Mouse (Mus musculus) urinary bladder, postnatal 10 days (tissue): Measurements from ENCODE around the gene Bicc1.
"Not testable (repeated sequence)": the region's sequence is repeated elsewhere in the genome, so short reads cannot be mapped to it uniquely, and the experiment has no call there.

ENCODE experiments used
- DNase-seq: peaks from one replicate; pipeline ENCODE4 v3.0.0; 2022; ENCODE audit warnings: low spot score

The Bicc1 gene

DNA sequence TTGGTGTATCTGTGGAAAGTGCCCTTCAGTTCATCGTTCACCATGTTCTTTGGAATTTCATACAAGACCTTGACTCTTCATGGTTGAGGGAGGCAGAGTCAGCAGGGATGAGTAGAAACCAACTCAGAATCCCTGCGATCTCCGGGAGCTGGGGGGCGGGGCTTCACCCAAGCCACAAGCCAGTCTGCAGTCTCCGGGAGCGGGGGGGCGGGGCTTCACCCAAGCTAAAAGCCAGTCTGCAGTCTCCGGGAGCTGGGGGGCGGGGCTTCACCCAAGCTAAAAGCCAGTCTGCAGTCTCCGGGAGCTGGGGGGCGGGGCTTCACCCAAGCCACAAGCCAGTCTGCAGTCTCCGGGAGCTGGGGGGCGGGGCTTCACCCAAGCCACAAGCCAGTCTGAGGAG is 213.4 kb downstream of the Bicc1 start:
- not testable (repeated sequence) for DNase-seq

DNA sequence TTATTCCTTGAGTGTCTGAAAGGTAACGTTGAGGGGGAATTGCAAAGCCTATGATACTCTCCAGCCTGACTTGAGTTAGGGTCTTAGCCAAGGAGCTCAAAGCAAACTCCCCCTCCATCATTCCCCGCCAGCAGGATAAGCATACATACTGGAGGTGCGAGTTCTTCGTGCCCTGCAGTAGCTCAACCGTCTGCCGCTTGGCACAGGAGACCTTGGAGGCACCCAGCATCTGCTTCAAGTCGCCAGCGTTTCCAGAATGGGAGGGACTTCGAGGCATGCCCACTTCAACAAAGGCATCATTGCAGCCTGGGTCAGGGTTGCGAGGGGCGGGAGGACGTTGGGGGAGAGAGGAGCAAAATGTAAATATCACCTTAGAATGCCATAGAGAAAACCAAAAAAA is 214.4 kb downstream of the Bicc1 start:
- DNase-seq, result no peak

DNA sequence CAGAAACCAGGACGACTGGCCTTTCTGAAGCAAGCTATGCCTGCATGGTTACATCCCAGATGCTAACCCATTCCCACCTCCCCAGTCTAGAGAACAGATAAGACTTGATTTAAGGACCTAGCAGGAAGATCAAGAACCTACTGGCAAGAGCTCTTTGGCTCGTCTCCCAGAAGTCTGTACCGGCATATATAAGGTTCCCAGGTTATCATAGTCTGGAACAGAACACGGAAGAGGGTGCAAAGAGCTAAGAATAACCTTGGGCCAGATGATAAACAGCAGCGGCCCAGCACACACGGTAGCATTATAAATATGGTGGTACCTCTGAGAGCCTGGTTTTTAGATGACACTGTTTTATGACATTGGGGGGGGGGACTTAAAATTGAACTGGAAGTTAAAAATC is 217.9 kb downstream of the Bicc1 start:
- no peak for DNase-seq

- no peak for DNase-seq
Observed at GRCm38 (mm10) chr10:70939751-70940150, 219.7 kb downstream of the Bicc1 start.

DNA sequence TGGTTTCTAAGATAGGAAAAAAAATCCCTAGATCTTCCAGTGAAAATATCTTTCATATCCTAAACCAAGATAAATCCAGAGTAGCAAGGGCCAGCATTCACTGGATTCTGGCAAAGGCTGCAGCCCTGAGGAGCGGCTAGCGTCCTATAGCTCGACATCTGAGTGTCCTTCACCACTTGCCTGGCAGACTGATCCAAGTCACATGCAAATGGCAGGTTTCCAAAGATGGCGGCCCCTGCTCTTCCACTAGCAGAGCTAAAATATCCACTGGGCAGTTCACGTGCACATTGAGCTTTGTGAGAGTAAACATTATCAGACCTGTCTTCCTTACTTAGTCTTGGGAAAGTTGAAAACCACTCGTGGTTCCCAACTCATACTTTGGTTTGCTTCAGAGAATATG is 222.1 kb downstream of the Bicc1 start:
- no peak for DNase-seq

- DNase-seq, result no peak
Observed at GRCm38 (mm10) chr10:70936008-70936407, 223.5 kb downstream of the Bicc1 start.

GRCm38 (mm10) chr10:70926126-70926525 is 233.4 kb downstream of the Bicc1 start:
- no peak for DNase-seq

GRCm38 (mm10) chr10:70924348-70924747 is 235.2 kb downstream of the Bicc1 start:
- DNase-seq, result no peak

DNA sequence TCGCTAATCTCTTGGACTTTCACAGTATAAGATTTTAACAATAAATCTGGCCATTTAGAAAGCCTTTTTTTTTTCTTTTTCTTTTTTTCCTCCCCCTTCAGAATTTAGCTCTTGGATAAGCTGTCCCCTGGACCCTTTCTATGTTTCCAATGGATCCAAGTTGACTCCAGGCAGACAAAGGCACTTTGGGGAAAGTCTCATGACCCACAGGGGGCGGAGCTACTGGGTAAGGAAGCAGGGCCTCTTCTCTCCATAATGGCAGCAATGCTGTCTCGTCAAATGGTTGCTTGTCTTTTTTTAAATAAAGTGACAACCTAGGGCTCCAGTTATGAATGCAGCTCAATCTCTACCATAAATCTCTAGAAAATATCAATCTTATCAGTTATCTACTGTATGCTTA is 235.6 kb downstream of the Bicc1 start:
- no peak for DNase-seq

DNA sequence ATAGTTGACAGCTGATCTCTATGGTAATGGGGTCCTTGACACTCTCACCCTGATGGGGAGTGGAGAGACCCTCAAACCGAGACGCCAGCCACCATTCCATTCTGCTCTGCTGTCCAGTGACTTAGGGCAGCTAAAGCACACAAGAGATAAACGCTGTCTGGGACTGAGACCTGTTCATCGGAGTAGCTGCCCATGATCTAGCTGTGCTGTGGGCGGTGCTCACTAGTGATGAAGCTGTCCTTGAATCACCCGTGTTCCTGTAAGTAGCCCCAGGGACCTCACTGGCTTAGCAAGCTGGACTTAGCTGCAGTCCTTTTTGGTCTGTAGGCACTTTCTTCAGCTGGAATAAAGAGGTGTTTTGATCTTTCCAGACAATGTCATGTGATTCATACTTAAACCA is 238.0 kb downstream of the Bicc1 start:
- DNase-seq, result no peak

DNA sequence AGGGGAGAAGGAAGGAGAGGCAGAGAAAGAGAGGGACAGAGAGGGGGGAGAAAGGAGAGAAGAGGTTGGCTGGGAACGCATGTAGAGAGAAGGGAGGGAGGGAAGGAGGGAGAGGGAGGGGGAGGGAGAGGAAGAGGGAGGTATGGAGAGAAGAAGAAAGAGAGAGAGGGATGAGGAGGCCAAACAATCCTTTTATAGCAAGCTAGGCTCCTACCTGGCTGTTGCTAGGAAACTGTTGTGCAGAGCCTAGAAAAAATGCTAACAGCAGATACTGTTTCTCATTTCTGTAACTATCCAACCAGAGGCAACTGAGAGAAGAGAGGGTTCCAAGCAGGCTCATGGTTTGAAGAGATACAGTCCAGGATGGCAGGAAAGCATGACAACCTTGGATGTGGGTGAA is 239.6 kb downstream of the Bicc1 start:
- DNase-seq, result no peak

DNA sequence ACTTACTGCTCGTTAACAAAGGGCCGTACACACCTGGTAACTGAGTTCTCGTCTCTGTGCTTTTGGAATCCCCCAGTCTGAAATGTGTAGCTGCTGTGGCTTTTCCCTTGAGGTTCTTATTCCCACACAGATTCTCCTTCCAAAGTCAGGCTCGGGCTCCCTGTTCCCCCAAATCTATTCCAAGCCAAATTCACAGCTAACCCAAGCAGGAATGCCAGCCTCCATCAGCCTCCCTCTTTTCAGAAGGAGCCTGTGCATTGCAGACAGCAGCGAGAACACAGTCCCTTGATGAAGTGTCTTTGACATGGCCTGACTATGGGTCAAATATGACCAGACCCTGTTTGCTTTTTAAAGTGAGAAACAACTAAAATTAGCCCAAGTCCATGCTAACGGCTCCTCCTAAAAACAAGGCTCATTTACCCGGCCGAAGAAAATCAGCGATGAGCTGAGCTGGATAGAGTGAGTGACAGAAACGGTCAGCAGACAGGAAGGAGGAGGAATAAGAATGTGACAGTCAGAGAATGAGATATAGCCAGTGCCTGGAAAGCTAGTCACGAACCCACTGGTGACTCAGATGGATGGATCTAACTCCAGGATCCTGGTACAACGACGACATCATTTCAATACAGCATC is 240.4 kb downstream of the Bicc1 start:
- no peak for DNase-seq

DNA sequence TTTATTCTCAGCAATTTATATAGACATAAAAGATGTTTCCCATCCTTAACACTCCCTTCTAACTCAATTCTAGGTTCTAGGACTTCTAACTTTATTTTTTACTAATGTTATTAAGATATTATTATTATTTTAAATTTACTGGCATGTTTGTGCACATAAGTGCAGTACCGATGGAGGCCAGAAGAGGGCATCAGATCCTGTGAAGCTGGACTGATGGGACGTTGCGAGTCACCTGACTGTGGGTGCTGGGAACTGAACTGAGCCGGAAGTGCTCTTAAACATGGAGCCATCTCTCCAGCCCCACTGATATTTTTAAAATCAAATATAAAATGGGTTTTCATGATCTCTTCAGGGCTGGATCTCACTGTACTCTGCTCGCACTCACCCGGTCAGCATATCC is 242.8 kb downstream of the Bicc1 start:
- no peak for DNase-seq

DNA sequence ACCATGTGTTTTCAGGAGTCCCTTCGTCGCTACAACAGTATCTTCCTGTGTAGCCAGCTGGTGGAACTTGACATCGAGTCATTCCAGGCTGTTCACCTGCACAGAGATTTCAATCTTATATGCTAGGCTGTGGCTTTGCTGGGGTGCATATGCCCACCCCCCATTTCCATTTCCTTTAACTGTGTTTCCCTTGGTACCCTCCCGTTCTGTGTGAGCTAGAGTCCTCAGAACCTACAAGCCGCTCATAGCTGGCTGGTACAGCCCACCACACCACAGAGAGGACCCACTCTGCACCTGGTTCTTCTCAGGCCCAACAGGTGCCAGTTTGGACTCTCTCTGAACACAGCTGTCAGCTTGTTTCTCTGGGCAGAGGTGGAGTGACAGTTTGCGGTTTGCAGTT is 244.4 kb downstream of the Bicc1 start:
- no peak for DNase-seq

DNA sequence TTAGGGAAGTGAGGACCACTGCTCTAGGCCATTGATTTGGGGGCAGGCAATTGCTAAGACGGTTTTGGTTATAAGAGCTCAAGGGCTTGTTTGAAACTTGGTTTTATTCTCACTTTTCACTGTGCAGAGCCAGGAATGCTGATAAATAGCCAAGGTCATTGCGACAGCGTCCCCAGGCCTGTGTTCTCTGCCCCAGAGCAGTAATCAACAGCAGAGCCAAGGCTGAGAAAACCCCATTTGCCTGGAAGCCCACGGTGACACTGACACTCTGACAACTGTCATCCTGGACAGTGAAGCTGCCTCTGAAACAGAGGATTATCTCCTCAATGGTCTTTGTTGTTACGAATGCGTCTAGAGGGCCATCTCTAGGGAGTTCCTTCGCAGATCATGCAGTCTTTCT is 255.6 kb downstream of the Bicc1 start:
- DNase-seq, result no peak

- no peak for DNase-seq
Observed at GRCm38 (mm10) chr10:70902751-70903485, 256.6 kb downstream of the Bicc1 start.

DNA sequence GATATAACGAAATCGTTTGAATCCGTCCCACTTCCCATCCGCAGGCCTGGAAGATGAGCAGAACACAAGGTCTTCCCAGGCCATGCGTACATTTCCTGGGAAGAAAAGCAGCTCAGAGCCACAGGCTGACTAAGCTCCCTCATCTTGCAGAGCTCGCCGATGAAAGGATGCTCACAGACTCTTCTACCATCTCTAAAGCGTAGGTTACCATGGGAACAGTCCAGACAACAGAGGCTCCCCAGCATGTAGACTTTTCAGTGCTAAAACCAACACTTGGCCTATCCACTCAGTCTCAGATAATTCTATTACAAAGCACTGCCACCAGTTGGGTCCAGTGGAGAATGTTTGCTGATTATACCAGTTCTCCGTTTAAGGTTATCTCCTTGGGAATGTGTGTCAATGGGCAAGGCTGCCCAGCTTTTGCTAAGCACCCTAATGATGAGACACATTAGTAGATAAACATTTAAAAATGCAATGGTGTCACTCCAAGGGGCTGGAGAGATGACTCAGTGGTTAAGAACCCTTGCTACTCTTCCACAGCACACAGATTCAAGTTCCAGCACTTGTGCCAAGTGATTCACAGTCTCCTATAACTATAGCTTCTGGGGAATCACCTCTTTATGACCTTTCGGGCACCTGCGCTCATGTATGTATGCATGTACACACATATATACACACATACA is 258.2 kb downstream of the Bicc1 start:
- no peak for DNase-seq

DNA sequence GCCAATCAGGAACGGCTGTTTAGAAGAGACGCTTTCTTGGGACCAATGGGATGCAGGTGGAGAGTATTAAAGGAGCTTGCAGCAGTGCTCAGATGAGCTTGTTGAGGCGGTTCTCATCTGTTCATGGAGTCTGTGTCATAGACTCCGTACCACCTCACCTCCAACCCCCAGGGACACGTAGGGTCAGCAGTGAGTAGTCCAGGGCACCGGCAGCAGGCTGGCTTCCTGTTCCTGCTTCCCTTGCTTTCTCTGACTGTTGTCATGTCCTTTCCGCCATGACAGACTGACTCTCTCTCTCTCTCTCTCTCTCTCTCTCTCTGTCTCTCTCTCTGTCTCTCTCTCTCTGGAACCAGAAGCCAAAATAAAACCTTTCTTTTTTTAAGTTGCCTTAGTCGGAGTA is 263.6 kb downstream of the Bicc1 start:
- DNase-seq, result no peak

- no peak for DNase-seq
Observed at GRCm38 (mm10) chr10:70878046-70878445, 281.5 kb downstream of the Bicc1 start.

- no peak for DNase-seq
Observed at GRCm38 (mm10) chr10:70877631-70878030, 281.9 kb downstream of the Bicc1 start.

DNA sequence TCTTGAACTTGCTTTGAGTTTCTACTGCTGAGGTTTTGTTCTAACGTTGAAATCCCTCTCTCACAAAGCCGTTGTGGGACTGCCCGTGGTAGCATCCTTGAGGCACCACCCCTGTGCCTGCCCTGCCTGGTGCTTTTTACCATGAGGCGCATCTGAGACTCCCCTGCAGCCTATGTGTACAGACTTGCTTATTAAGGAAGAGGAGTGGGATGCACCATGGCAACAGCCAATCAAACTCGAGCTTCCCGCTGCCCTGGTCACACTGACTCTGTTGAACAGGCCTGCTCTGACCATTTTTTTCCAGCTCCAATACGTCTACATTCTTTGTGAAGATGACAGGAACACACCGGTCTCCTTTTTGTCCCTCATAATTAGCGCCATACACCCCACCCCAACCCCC is 283.0 kb downstream of the Bicc1 start:
- DNase-seq, result no peak

DNA sequence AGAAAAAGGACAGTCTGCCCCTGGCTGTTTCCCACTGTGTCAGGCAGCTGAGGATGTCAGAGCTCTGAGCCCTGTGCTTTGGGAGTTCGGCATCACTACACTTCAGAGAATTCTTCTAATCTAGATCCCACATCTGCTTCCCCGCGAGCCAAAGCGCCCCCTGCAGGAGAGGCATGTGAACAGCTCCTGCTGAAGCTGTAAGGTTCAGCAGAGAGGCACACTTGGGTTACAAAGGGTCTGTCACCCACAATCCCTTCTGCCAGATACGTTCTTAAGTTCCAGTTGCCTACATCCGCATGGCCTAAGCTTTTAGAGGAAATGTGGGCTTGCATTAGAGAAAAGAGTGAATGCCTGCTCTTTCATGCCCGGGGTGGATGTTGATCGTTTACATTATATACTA is 283.4 kb downstream of the Bicc1 start:
- no peak for DNase-seq

DNA sequence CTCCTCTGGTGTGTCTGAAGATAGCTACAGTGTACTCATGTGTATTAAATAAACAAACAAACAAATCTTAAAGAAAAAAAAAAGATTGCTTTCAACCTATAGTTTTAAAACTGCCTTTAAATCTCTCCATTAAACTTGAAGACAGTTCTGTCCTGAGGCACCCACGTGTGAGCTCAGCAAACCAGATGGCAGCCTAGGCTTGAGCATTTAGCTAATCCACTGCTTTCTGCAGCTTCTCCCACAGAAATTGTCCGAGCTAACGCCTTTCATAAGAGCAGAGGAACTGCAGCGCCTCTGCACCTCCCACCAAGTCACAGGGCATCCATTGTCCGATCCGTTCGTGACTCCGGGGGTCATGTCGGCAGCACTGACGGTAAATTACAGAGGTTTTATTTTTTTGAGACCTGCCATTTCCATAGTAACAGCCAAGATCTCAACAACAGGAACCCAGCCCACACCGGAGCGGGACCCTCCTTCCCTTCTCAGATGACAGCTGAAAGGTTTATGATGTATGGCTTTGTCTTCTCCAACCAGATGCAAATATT is 284.4 kb downstream of the Bicc1 start:
- no peak for DNase-seq
